Mouse (Mus musculus): ENCODE measurements around the gene Lypla2.

- TF ChIP-seq HCFC1 (IDR thresholded peaks at IDR 0.05; ENCODE audit: borderline replicate concordance, insufficient read depth, low read length) = no peak
- no peak for TF ChIP-seq MAFK (IDR thresholded peaks at IDR 0.05; ENCODE audit: insufficient read depth, low read depth, low read length)
Measured at GRCm38 (mm10) chr4:135949911-135950310, 22.5 kb downstream of the Lypla2 start.

Measured in ES-E14 (cell line).